Mouse (Mus musculus) lung, postnatal 4 days (tissue): Measurements from ENCODE around the gene Tipin.
A peak's percentile ranks its signal among the peaks of the same experiment; 100 is the strongest.

Source experiments
- DNase-seq, 2 experiments: peaks; one replicate each; pipeline ENCODE4 v3.0.0; 2021

Tipin gene

DNA sequence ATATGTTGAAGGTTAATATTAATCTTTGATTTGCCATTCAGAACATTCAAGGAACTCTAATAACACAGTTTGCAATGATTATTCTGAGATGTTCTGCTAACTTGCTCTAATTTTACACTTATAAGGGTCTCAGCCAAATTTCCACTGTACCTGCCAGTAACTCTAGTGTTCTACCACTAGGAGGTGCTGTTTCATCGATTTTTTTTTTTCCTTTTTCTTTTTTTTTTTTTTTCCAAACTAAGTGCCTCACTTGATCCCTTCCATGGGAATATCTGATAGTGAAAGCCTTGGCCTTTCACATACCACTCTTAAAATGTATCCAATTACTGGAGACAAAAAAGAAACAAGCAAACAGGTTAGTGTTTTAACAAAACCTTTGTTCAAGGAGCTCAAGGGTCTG, 66.0 kb downstream of the Tipin start:
- no peak for DNase-seq

DNA sequence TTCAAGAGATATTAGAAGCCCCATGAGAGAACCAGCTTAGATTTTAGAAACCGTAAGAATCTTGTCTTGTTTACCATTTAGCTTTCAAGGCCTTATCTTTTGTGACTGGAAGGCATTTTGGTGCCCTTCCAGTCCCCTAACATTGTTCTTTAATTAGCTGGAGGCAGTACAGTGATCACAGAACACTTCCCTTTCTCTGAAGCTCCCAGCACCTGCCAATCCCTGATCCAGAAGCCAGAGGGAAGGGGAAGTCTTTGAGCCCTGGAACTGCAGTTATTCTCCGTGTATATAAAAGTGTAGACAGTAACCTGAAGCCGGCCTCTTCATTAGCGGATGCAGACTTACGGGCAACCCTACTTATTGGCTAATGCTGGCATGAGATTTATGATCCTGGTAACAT, 68.1 kb downstream of the Tipin start:
- no peak for DNase-seq

DNA sequence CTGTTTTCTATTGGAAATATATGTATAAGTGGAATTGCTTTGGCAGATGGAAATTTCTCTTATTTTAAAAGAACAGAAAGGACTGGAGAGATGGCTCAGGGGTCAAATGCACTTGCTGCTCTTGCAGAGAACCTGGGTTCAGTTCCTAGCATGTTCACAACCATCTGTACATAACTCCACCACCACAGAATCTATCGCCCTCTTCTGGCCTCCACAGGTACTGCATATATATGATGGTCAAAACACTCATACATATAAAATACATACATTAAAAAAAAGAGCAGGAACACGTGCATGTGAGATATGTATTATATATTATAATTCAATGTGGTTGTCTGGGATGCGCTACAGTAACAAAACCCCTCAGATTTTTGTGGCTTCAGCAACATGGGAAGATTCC, 69.8 kb downstream of the Tipin start:
- peak in 1 of 2 experiments; percentile 8 for DNase-seq
